Mouse (Mus musculus): ENCODE measurements at regions not wholly inside any gene's neighbourhood (a gene's known extent, or its start where the extent isn't known, plus 50 kb on each side); places are given as distances from the start of the nearest gene placed in this dataset.

GRCm38 (mm10) chr14:86431215-86431816 lies 709.7 kb downstream of the Diaph3 start:
- Histone ChIP-seq H3K27ac (ENCODE audit: low read length) (no peak overlapping the region), H3K4me2 (replicated peaks; ENCODE audit: low read depth, low read length) (no peak overlapping the region), H3K27me3 (ENCODE audit: control insufficient read depth, insufficient read depth, low read length) (no peaks in the 10 kb centered on the region), H3K4me1 (ENCODE audit: control insufficient read depth, insufficient read depth, low read length) (no peaks in the 10 kb centered on the region), H3K4me3 (ENCODE audit: low read depth, low read length) (no peak overlapping the region), H3K9ac (replicated peaks; ENCODE audit: low read depth, low read length) (no peak overlapping the region), H3K36me3 (ENCODE audit: control insufficient read depth, insufficient read depth, low read length) (no peaks in the 10 kb centered on the region), H3K9me3 (ENCODE audit: control insufficient read depth, low read depth, low read length) (no peaks in the 10 kb centered on the region)
- no peak for ATAC-seq (ENCODE audit: insufficient number of reproducible peaks, insufficient read depth, low FRiP score, low read depth)
- WGBS: 57% methylated on average over 6 of the region's 6 CpGs

- no peak overlapping the region for H3K4me3 ChIP-seq (ENCODE audit: low read depth, low read length)
- WGBS: 68% methylated on average over 5 of the region's 5 CpGs
- no peaks in the 10 kb centered on the region for H3K27me3 ChIP-seq (ENCODE audit: control insufficient read depth, insufficient read depth, low read length)
- no peaks in the 10 kb centered on the region for H3K36me3 ChIP-seq (ENCODE audit: control insufficient read depth, insufficient read depth, low read length)
- H3K4me2 ChIP-seq (replicated peaks; ENCODE audit: low read depth, low read length): no peak overlapping the region
- H3K4me1 ChIP-seq (ENCODE audit: control insufficient read depth, insufficient read depth, low read length): no peaks in the 10 kb centered on the region
- H3K9ac ChIP-seq (replicated peaks; ENCODE audit: low read depth, low read length): no peak overlapping the region
- ATAC-seq (ENCODE audit: insufficient number of reproducible peaks, insufficient read depth, low FRiP score, low read depth): no peak
- H3K27ac ChIP-seq (ENCODE audit: low read length): no peak overlapping the region
- H3K9me3 ChIP-seq (ENCODE audit: control insufficient read depth, low read depth, low read length): no peaks in the 10 kb centered on the region
Measured at GRCm38 (mm10) chr14:86421881-86422280, 719.2 kb downstream of the Diaph3 start.

GRCm38 (mm10) chr14:86419959-86420598 lies 721.0 kb downstream of the Diaph3 start:
- Histone ChIP-seq H3K4me3 (ENCODE audit: low read depth, low read length) (no peak overlapping the region), H3K4me1 (ENCODE audit: control insufficient read depth, insufficient read depth, low read length) (no peaks in the 10 kb centered on the region), H3K27me3 (ENCODE audit: control insufficient read depth, insufficient read depth, low read length) (no peaks in the 10 kb centered on the region), H3K9ac (replicated peaks; ENCODE audit: low read depth, low read length) (no peak overlapping the region), H3K27ac (ENCODE audit: low read length) (no peak overlapping the region), H3K36me3 (ENCODE audit: control insufficient read depth, insufficient read depth, low read length) (no peaks in the 10 kb centered on the region), H3K9me3 (ENCODE audit: control insufficient read depth, low read depth, low read length) (no peaks in the 10 kb centered on the region), H3K4me2 (replicated peaks; ENCODE audit: low read depth, low read length) (no peak overlapping the region)
- WGBS: 73% methylated on average over 3 of the region's 3 CpGs
- ATAC-seq (ENCODE audit: insufficient number of reproducible peaks, insufficient read depth, low FRiP score, low read depth): no peak

GRCm38 (mm10) chr14:86396876-86397275 lies 744.2 kb downstream of the Diaph3 start:
- ATAC-seq (ENCODE audit: insufficient number of reproducible peaks, insufficient read depth, low FRiP score, low read depth): no peak
- WGBS: 92% methylated on average over 3 of the region's 3 CpGs
- H3K27me3 ChIP-seq (ENCODE audit: control insufficient read depth, insufficient read depth, low read length): no peaks in the 10 kb centered on the region
- no peaks in the 10 kb centered on the region for H3K4me1 ChIP-seq (ENCODE audit: control insufficient read depth, insufficient read depth, low read length)
- H3K27ac ChIP-seq (ENCODE audit: low read length): no peak overlapping the region
- H3K36me3 ChIP-seq (ENCODE audit: control insufficient read depth, insufficient read depth, low read length): no peaks in the 10 kb centered on the region
- H3K9ac ChIP-seq (replicated peaks; ENCODE audit: low read depth, low read length): no peak overlapping the region
- H3K4me2 ChIP-seq (replicated peaks; ENCODE audit: low read depth, low read length): no peak overlapping the region
- no peak overlapping the region for H3K4me3 ChIP-seq (ENCODE audit: low read depth, low read length)
- no peaks in the 10 kb centered on the region for H3K9me3 ChIP-seq (ENCODE audit: control insufficient read depth, low read depth, low read length)

GRCm38 (mm10) chr14:86395951-86396361 lies 745.1 kb downstream of the Diaph3 start:
- 0 out of 2 replicates have a peak overlapping the region, but pooled peaks have one; percentile 14 for H3K4me2 ChIP-seq (replicated peaks; ENCODE audit: low read depth, low read length)
- no peaks in the 10 kb centered on the region for H3K27me3 ChIP-seq (ENCODE audit: control insufficient read depth, insufficient read depth, low read length)
- ATAC-seq (ENCODE audit: insufficient number of reproducible peaks, insufficient read depth, low FRiP score, low read depth): no peak
- H3K4me1 ChIP-seq (ENCODE audit: control insufficient read depth, insufficient read depth, low read length): no peaks in the 10 kb centered on the region
- H3K9ac ChIP-seq (replicated peaks; ENCODE audit: low read depth, low read length): no peak overlapping the region
- no peaks in the 10 kb centered on the region for H3K36me3 ChIP-seq (ENCODE audit: control insufficient read depth, insufficient read depth, low read length)
- 23% methylated on average over 9 of the region's 9 CpGs for WGBS
- no peaks in the 10 kb centered on the region for H3K9me3 ChIP-seq (ENCODE audit: control insufficient read depth, low read depth, low read length)
- H3K27ac ChIP-seq (ENCODE audit: low read length): no peak overlapping the region
- H3K4me3 ChIP-seq (ENCODE audit: low read depth, low read length): no peak overlapping the region

GRCm38 (mm10) chr14:86395531-86395930 lies 745.5 kb downstream of the Diaph3 start:
- H3K9me3 ChIP-seq (ENCODE audit: control insufficient read depth, low read depth, low read length): no peaks in the 10 kb centered on the region
- H3K4me1 ChIP-seq (ENCODE audit: control insufficient read depth, insufficient read depth, low read length): no peaks in the 10 kb centered on the region
- ATAC-seq (ENCODE audit: insufficient number of reproducible peaks, insufficient read depth, low FRiP score, low read depth): no peak
- H3K4me3 ChIP-seq (ENCODE audit: low read depth, low read length): no peak overlapping the region
- no peak overlapping the region for H3K9ac ChIP-seq (replicated peaks; ENCODE audit: low read depth, low read length)
- no peaks in the 10 kb centered on the region for H3K27me3 ChIP-seq (ENCODE audit: control insufficient read depth, insufficient read depth, low read length)
- no peak overlapping the region for H3K27ac ChIP-seq (ENCODE audit: low read length)
- H3K4me2 ChIP-seq (replicated peaks; ENCODE audit: low read depth, low read length): no peak overlapping the region
- 29% methylated on average over 10 of the region's 10 CpGs for WGBS
- no peaks in the 10 kb centered on the region for H3K36me3 ChIP-seq (ENCODE audit: control insufficient read depth, insufficient read depth, low read length)

GRCm38 (mm10) chr14:86395068-86395467 lies 746.0 kb downstream of the Diaph3 start:
- ATAC-seq (ENCODE audit: insufficient number of reproducible peaks, insufficient read depth, low FRiP score, low read depth): no peak
- no peak overlapping the region for H3K27ac ChIP-seq (ENCODE audit: low read length)
- H3K4me2 ChIP-seq (replicated peaks; ENCODE audit: low read depth, low read length): no peak overlapping the region
- H3K4me1 ChIP-seq (ENCODE audit: control insufficient read depth, insufficient read depth, low read length): no peaks in the 10 kb centered on the region
- no peak overlapping the region for H3K4me3 ChIP-seq (ENCODE audit: low read depth, low read length)
- H3K27me3 ChIP-seq (ENCODE audit: control insufficient read depth, insufficient read depth, low read length): no peaks in the 10 kb centered on the region
- H3K36me3 ChIP-seq (ENCODE audit: control insufficient read depth, insufficient read depth, low read length): no peaks in the 10 kb centered on the region
- no peaks in the 10 kb centered on the region for H3K9me3 ChIP-seq (ENCODE audit: control insufficient read depth, low read depth, low read length)
- H3K9ac ChIP-seq (replicated peaks; ENCODE audit: low read depth, low read length): no peak overlapping the region
- whole genome bisulfite sequencing: 67% methylated on average over 7 of the region's 7 CpGs

GRCm38 (mm10) chr14:86385136-86385535 lies 755.9 kb downstream of the Diaph3 start:
- H3K4me2 ChIP-seq (replicated peaks; ENCODE audit: low read depth, low read length): no peak overlapping the region
- no peaks in the 10 kb centered on the region for H3K4me1 ChIP-seq (ENCODE audit: control insufficient read depth, insufficient read depth, low read length)
- no peaks in the 10 kb centered on the region for H3K9me3 ChIP-seq (ENCODE audit: control insufficient read depth, low read depth, low read length)
- H3K36me3 ChIP-seq (ENCODE audit: control insufficient read depth, insufficient read depth, low read length): no peaks in the 10 kb centered on the region
- H3K27me3 ChIP-seq (ENCODE audit: control insufficient read depth, insufficient read depth, low read length): no peaks in the 10 kb centered on the region
- 56% methylated on average over 6 of the region's 6 CpGs for WGBS
- ATAC-seq (ENCODE audit: insufficient number of reproducible peaks, insufficient read depth, low FRiP score, low read depth): no peak
- H3K9ac ChIP-seq (replicated peaks; ENCODE audit: low read depth, low read length): no peak overlapping the region
- H3K4me3 ChIP-seq (ENCODE audit: low read depth, low read length): no peak overlapping the region
- no peak overlapping the region for H3K27ac ChIP-seq (ENCODE audit: low read length)

GRCm38 (mm10) chr14:86365032-86365431 lies 776.0 kb downstream of the Diaph3 start:
- ATAC-seq (ENCODE audit: insufficient number of reproducible peaks, insufficient read depth, low FRiP score, low read depth): no peak
- H3K27ac ChIP-seq (ENCODE audit: low read length): no peak overlapping the region
- H3K9me3 ChIP-seq (ENCODE audit: control insufficient read depth, low read depth, low read length): no peaks in the 10 kb centered on the region
- no peaks in the 10 kb centered on the region; the same call in 1 of the 2 replicates for H3K4me1 ChIP-seq (ENCODE audit: control insufficient read depth, insufficient read depth, low read length)
- no peak overlapping the region for H3K9ac ChIP-seq (replicated peaks; ENCODE audit: low read depth, low read length)
- H3K36me3 ChIP-seq (ENCODE audit: control insufficient read depth, insufficient read depth, low read length): no peaks in the 10 kb centered on the region
- H3K4me2 ChIP-seq (replicated peaks; ENCODE audit: low read depth, low read length): no peak overlapping the region
- 92% methylated on average over 2 of the region's 2 CpGs for WGBS
- no peaks in the 10 kb centered on the region for H3K27me3 ChIP-seq (ENCODE audit: control insufficient read depth, insufficient read depth, low read length)
- H3K4me3 ChIP-seq (ENCODE audit: low read depth, low read length): no peak overlapping the region

All from stomach, embryonic 14.5 days (tissue).